Mouse (Mus musculus): ENCODE data around the gene Lgals2.

DNA sequence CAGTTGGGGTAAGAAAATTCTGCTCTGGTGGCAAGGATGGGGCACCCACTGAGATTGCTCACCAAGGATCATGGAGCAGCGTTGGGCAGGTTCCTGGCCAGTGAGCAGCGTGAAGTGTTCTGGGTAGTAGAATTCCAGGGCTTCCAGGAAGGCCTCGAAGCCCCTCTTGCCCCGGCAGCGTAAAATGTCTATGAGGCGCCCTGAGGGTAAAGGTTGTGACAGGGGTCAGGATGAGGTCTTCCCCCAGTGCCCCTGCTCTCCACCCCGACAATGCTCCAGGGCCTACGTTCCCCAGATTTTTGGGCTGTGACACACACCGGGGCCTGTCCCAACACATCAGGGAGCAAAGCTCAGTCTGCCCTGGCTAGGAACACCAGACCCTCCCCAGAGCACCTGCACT, 53.8 kb downstream of the Lgals2 start:
- TF ChIP-seq CTCF (IDR thresholded peaks at IDR 0.05; ENCODE audit: control insufficient read depth, insufficient read depth, insufficient replicate concordance, low read depth, low read length) = no peak
- no peak for TF ChIP-seq POLR2A (IDR thresholded peaks at IDR 0.05; ENCODE audit: control insufficient read depth, low read depth, low read length)

All from testis, adult 2 months (tissue).